Mouse (Mus musculus) MEL (cell line): ENCODE data around the gene Rsph1. TPM values are rescaled to one million over a fixed set of nuclear protein-coding genes. Genes with fewer than 3 reads are reported as not detected.

Experiments
- DNase-seq: peaks from one replicate; pipeline ENCODE4 v3.0.0; 2011; ENCODE audit warnings: low read depth, low spot score
- H3K27ac ChIP-seq: 2 replicates; pipeline ENCODE4 v1.5.1; 2012; ENCODE audit warnings: low read depth, mild to moderate bottlenecking, control low read depth, low read length, moderate library complexity; ENCODE audit not compliant: control insufficient read depth
- H3K27me3 ChIP-seq, 2 experiments: fragments of 150-350 bp in 1 of 2; sonication (generic) in 1 of 2; 2 replicates each; pipeline ENCODE4 v1.6.1; 2012; ENCODE audit warnings: low read length in 2 of 2, mild to moderate bottlenecking in 2 of 2, improper control_type of control experiment in 1 of 2, moderate library complexity in 1 of 2; ENCODE audit not compliant: insufficient read depth in 2 of 2, control insufficient read depth in 1 of 2
- H3K36me3 ChIP-seq, 2 experiments: 2 replicates each; pipeline ENCODE4 v1.6.1; 2012 to 2014; ENCODE audit warnings: low read length in 2 of 2, improper control_type of control experiment in 1 of 2, inconsistent platforms in 1 of 2, mild to moderate bottlenecking in 1 of 2; ENCODE audit not compliant: insufficient read depth in 2 of 2, control insufficient read depth in 1 of 2
- H3K4me1 ChIP-seq, 2 experiments: fragments of 150-350 bp in 1 of 2; sonication (generic) in 1 of 2; 2 replicates each; pipeline ENCODE4 v1.6.1; 2012; ENCODE audit warnings: low read length in 2 of 2, improper control_type of control experiment in 1 of 2, mild to moderate bottlenecking in 1 of 2; ENCODE audit not compliant: insufficient read depth in 2 of 2, control insufficient read depth in 1 of 2
- H3K4me3 ChIP-seq, 2 experiments: fragments of 150-350 bp in 1 of 2; sonication (generic) in 1 of 2; 2 replicates each; pipeline ENCODE4 v1.5.1; 2012; ENCODE audit warnings: low read depth in 2 of 2, low read length in 2 of 2, mild to moderate bottlenecking in 2 of 2, moderate library complexity in 2 of 2, control low read depth in 1 of 2, improper control_type of control experiment in 1 of 2; ENCODE audit not compliant: control insufficient read depth in 1 of 2, insufficient read depth in 1 of 2
- H3K79me2 ChIP-seq: 2 replicates; pipeline ENCODE4 v1.6.1; 2012; ENCODE audit warnings: mild to moderate bottlenecking, low read length, moderate library complexity; ENCODE audit not compliant: control insufficient read depth, poor library complexity, insufficient read depth
- H3K9ac ChIP-seq: 2 replicates; pipeline ENCODE4 v1.6.1; 2012; ENCODE audit warnings: low read depth, mild to moderate bottlenecking, control low read depth, low read length, moderate library complexity; ENCODE audit not compliant: control insufficient read depth, poor library complexity, severe bottlenecking
- H3K9me3 ChIP-seq: fragments of 150-350 bp; sonication (generic); replicated peaks from 2 replicates; pipeline ENCODE4 v1.6.1; 2012; ENCODE audit warnings: mild to moderate bottlenecking, low read length, improper control_type of control experiment, moderate library complexity; ENCODE audit not compliant: insufficient read depth
- BHLHE40 ChIP-seq: IDR thresholded peaks from 2 replicates; pipeline ENCODE4 v1.6.1; 2012; ENCODE audit warnings: low read depth, mild to moderate bottlenecking, inconsistent platforms, low read length, improper control_type of control experiment, borderline replicate concordance
- CHD2 ChIP-seq: IDR thresholded peaks from 2 replicates; pipeline ENCODE4 v1.6.1; 2011; ENCODE audit warnings: low read length, improper control_type of control experiment
- CTCF ChIP-seq, 3 experiments: IDR thresholded peaks in 2 of 3; conservative IDR thresholded peaks in 1 of 3; 2 replicates each; pipeline ENCODE4 v1.5.1; 2011 to 2012; ENCODE audit warnings: low read length in 3 of 3, low read depth in 2 of 3, mild to moderate bottlenecking in 2 of 3, improper control_type of control experiment in 1 of 3, inconsistent platforms in 1 of 3, mixed read lengths in 1 of 3, moderate library complexity in 1 of 3; ENCODE audit not compliant: control insufficient read depth in 1 of 3, insufficient read depth in 1 of 3, poor library complexity in 1 of 3, severe bottlenecking in 1 of 3
- E2F4 ChIP-seq: IDR thresholded peaks from 2 replicates; pipeline ENCODE4 v1.6.1; 2011; ENCODE audit warnings: low read depth, low read length, improper control_type of control experiment, borderline replicate concordance
- ELF1 ChIP-seq: IDR thresholded peaks from 2 replicates; pipeline ENCODE4 v1.6.1; 2014; ENCODE audit warnings: low read depth, mild to moderate bottlenecking, inconsistent platforms, low read length, improper control_type of control experiment, moderate library complexity
- EP300 ChIP-seq, 2 experiments: IDR thresholded peaks; 2 replicates each; pipeline ENCODE4 v1.6.1; 2011; ENCODE audit warnings: improper control_type of control experiment in 2 of 2, low read length in 2 of 2, low read depth in 1 of 2, mild to moderate bottlenecking in 1 of 2
- ETS1 ChIP-seq: IDR thresholded peaks from 2 replicates; pipeline ENCODE4 v1.6.1; 2012; ENCODE audit warnings: low read depth, mild to moderate bottlenecking, inconsistent platforms, low read length, improper control_type of control experiment, moderate library complexity
- GABPA ChIP-seq: IDR thresholded peaks from 2 replicates; pipeline ENCODE4 v1.6.1; 2012; ENCODE audit warnings: low read depth, mild to moderate bottlenecking, inconsistent platforms, low read length, improper control_type of control experiment, moderate library complexity
- GATA1 ChIP-seq: IDR thresholded peaks from 2 replicates; pipeline ENCODE4 v1.6.1; 2011; ENCODE audit warnings: low read depth, low read length, improper control_type of control experiment
- JUND ChIP-seq: IDR thresholded peaks from 2 replicates; pipeline ENCODE4 v1.6.1; 2011; ENCODE audit warnings: low read depth, mild to moderate bottlenecking, improper control_type of control experiment, low read length
- MAFK ChIP-seq: IDR thresholded peaks from 2 replicates; pipeline ENCODE4 v1.6.1; 2011; ENCODE audit warnings: low read depth, mild to moderate bottlenecking, low read length, improper control_type of control experiment, borderline replicate concordance
- MAX ChIP-seq: IDR thresholded peaks from 2 replicates; pipeline ENCODE4 v1.6.1; 2011; ENCODE audit warnings: low read length, improper control_type of control experiment
- MAZ ChIP-seq: IDR thresholded peaks from 2 replicates; pipeline ENCODE4 v1.6.1; 2012; ENCODE audit warnings: low read depth, mild to moderate bottlenecking, inconsistent platforms, low read length, improper control_type of control experiment
- MEF2A ChIP-seq: IDR thresholded peaks from 2 replicates; pipeline ENCODE4 v1.6.1; 2014; ENCODE audit warnings: low read depth, mild to moderate bottlenecking, inconsistent platforms, low read length, improper control_type of control experiment; ENCODE audit not compliant: poor library complexity, insufficient replicate concordance, severe bottlenecking; ENCODE audit errors: extremely low read depth
- MXI1 ChIP-seq: IDR thresholded peaks from 2 replicates; pipeline ENCODE4 v1.6.1; 2011; ENCODE audit warnings: mild to moderate bottlenecking, low read depth, low read length, improper control_type of control experiment
- MYB ChIP-seq: IDR thresholded peaks from 2 replicates; pipeline ENCODE4 v1.6.1; 2011; ENCODE audit warnings: mild to moderate bottlenecking, low read depth, low read length, improper control_type of control experiment
- MYC ChIP-seq: IDR thresholded peaks from 2 replicates; pipeline ENCODE4 v1.6.1; 2011; ENCODE audit warnings: low read depth, mild to moderate bottlenecking, low read length, improper control_type of control experiment, moderate library complexity
- NELFE ChIP-seq: IDR thresholded peaks from 2 replicates; pipeline ENCODE4 v1.6.1; 2011; ENCODE audit warnings: low read depth, low read length, improper control_type of control experiment
- NRF1 ChIP-seq: IDR thresholded peaks from 2 replicates; pipeline ENCODE4 v1.6.1; 2014; ENCODE audit warnings: low read depth, mild to moderate bottlenecking, inconsistent platforms, low read length, improper control_type of control experiment, moderate library complexity; ENCODE audit not compliant: poor library complexity, insufficient read depth, severe bottlenecking
- POLR2A ChIP-seq, 2 experiments: IDR thresholded peaks; 2 replicates each; pipeline ENCODE4 v1.6.1; 2011 to 2012; ENCODE audit warnings: low read length in 2 of 2, mild to moderate bottlenecking in 2 of 2, control low read depth in 1 of 2, improper control_type of control experiment in 1 of 2, low read depth in 1 of 2, moderate library complexity in 1 of 2; ENCODE audit not compliant: control insufficient read depth in 1 of 2, insufficient read depth in 1 of 2, poor library complexity in 1 of 2
- POLR2AphosphoS2 ChIP-seq: IDR thresholded peaks from 2 replicates; pipeline ENCODE4 v1.6.1; 2011; ENCODE audit warnings: low read length, improper control_type of control experiment
- POLR2AphosphoS5 ChIP-seq: IDR thresholded peaks from 2 replicates; pipeline ENCODE4 v1.6.1; 2012; ENCODE audit warnings: low read depth, borderline replicate concordance, mild to moderate bottlenecking, inconsistent platforms, low read length, moderate library complexity, mixed read lengths
- RAD21 ChIP-seq: IDR thresholded peaks from 2 replicates; pipeline ENCODE4 v1.6.1; 2011; ENCODE audit warnings: mild to moderate bottlenecking, low read depth, low read length, improper control_type of control experiment
- RCOR1 ChIP-seq: IDR thresholded peaks from 2 replicates; pipeline ENCODE4 v1.6.1; 2012; ENCODE audit warnings: low read depth, mild to moderate bottlenecking, inconsistent platforms, low read length, improper control_type of control experiment
- SIN3A ChIP-seq: IDR thresholded peaks from 2 replicates; pipeline ENCODE4 v1.6.1; 2012; ENCODE audit warnings: low read length, improper control_type of control experiment, inconsistent platforms
- SMC3 ChIP-seq: IDR thresholded peaks from 2 replicates; pipeline ENCODE4 v1.6.1; 2011; ENCODE audit warnings: low read depth, low read length, improper control_type of control experiment
- TAL1 ChIP-seq: IDR thresholded peaks from 2 replicates; pipeline ENCODE4 v1.6.1; 2012; ENCODE audit warnings: mild to moderate bottlenecking, inconsistent platforms, low read length, moderate library complexity, mixed read lengths
- TBP ChIP-seq: IDR thresholded peaks from 2 replicates; pipeline ENCODE4 v1.8.0; 2011; ENCODE audit warnings: low read depth, low read length, improper control_type of control experiment
- TCF12 ChIP-seq: IDR thresholded peaks from 2 replicates; pipeline ENCODE4 v1.6.1; 2014; ENCODE audit warnings: low read depth, mild to moderate bottlenecking, inconsistent platforms, low read length, improper control_type of control experiment, moderate library complexity
- UBTF ChIP-seq: IDR thresholded peaks from 2 replicates; pipeline ENCODE4 v1.6.1; 2012; ENCODE audit warnings: low read depth, mild to moderate bottlenecking, inconsistent platforms, low read length, improper control_type of control experiment, moderate library complexity, borderline replicate concordance; ENCODE audit not compliant: insufficient read depth
- USF1 ChIP-seq: IDR thresholded peaks from 2 replicates; pipeline ENCODE4 v1.6.1; 2014; ENCODE audit warnings: low read depth, mild to moderate bottlenecking, inconsistent platforms, low read length, improper control_type of control experiment, moderate library complexity
- USF2 ChIP-seq, 2 experiments: IDR thresholded peaks; 2 replicates each; pipeline ENCODE4 v1.6.1; 2011 to 2012; ENCODE audit warnings: improper control_type of control experiment in 2 of 2, low read length in 2 of 2, borderline replicate concordance in 1 of 2, inconsistent platforms in 1 of 2, low read depth in 1 of 2, mild to moderate bottlenecking in 1 of 2; ENCODE audit not compliant: insufficient read depth in 1 of 2
- ZC3H11A ChIP-seq: IDR thresholded peaks from 2 replicates; pipeline ENCODE4 v1.6.1; 2012; ENCODE audit warnings: low read depth, mild to moderate bottlenecking, inconsistent platforms, low read length, improper control_type of control experiment
- ZKSCAN1 ChIP-seq: IDR thresholded peaks from 2 replicates; pipeline ENCODE4 v1.6.1; 2012; ENCODE audit warnings: low read depth, mild to moderate bottlenecking, inconsistent platforms, low read length, improper control_type of control experiment, moderate library complexity
- ZMIZ1 ChIP-seq: IDR thresholded peaks from 2 replicates; pipeline ENCODE4 v1.6.1; 2012; ENCODE audit warnings: low read depth, mild to moderate bottlenecking, inconsistent platforms, low read length, improper control_type of control experiment, moderate library complexity
- ZNF384 ChIP-seq: IDR thresholded peaks from 2 replicates; pipeline ENCODE4 v1.6.1; 2012; ENCODE audit warnings: low read depth, mild to moderate bottlenecking, inconsistent platforms, low read length, improper control_type of control experiment
- polyA plus RNA-seq, 2 experiments: library from polyadenylated mRNA; stranded (reverse) in 1 of 2; unstranded in 1 of 2; fragments of >175 nt in 1 of 2; fragments of >200 nt in 1 of 2; gene quantifications; 2 replicates each; pipeline versions ENCODE4 v1.2.1 to v1.2.4; 2012; ENCODE audit warnings: low replicate concordance in 2 of 2, low read depth in 1 of 2; ENCODE audit not compliant: insufficient read length in 2 of 2, insufficient read depth in 1 of 2, missing spikeins in 1 of 2
- total RNA-seq: library from RNA; depleted of rRNA; stranded (reverse); fragments of 300-350 nt; gene quantifications from 2 replicates; pipeline ENCODE4 v1.2.3, GENCODE M21; 2012

The Rsph1 gene
- total and polyA plus RNA-seq, 3 experiments: 1.3 to 3.6 TPM; not detected in 1

DNA sequence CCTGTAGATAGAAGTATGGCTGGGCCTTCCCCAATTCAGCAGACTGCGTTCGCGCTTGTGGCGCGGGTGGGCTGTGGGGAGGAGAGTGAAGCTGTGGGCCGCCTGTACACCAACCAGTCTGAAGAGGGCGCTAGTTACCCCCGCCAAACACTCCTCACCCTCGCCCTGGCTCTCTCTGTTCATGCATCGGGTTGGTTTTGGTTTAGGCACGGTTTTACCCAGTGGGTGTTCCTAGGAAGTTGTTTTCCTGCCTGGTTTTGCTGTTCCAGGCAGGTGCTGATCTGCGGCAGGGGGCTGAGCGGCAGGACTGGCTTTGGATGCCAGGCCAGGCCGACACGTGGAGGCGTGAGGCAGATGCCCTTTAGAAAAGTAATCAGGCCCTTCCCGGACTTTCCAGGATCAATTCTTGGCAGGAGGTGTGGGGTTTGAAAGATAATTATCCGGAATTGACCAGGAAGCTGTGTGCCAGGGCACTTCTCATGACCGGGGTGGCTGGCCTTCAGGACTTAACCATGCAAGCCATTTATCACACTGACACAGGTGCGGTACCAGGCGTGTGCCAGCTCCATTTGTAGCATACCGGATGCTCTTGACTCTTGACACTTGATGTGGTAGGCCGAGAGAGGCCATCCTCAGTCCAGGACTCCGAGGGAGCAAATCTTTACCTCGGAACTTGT lies 18.2 kb upstream of the Rsph1 start:
- H3K79me2 ChIP-seq: peaks cover 11% of the 10 kb centered on the region
- H3K4me1 ChIP-seq: peaks cover 11 to 27% of the 10 kb centered on the region in 2 experiments
- H3K36me3 ChIP-seq: peaks cover 0 to 17% of the 10 kb centered on the region in 2 experiments; a peak in 2 of 4 replicates
- H3K9me3 ChIP-seq: no peaks in the 10 kb centered on the region
- DNase-seq: peak; percentile 88
- no peaks in the 10 kb centered on the region for H3K27me3 ChIP-seq
- peak overlapping the region; percentile 91 for H3K9ac ChIP-seq
- peak overlapping the region; percentile 57 to 94 for H3K4me3 ChIP-seq
- H3K27ac ChIP-seq: peak overlapping the region; percentile 88
- TF ChIP-seq RCOR1 (no peak), MXI1 (no peak), E2F4 (no peak), ZNF384 (no peak), UBTF (no peak), ZMIZ1 (no peak), POLR2AphosphoS5 (no peak), ZC3H11A (no peak), MAX (no peak; the same call in none of the 2 replicates), TBP (peak; percentile 39; the same call in 1 of the 2 replicates), MEF2A (no peak), NELFE (peak; percentile 38; the same call in 1 of the 2 replicates), ELF1 (0 out of 2 replicates have a peak, but pooled peaks have one; percentile 16), ETS1 (0 out of 2 replicates have a peak, but pooled peaks have one; percentile 20), MYC (peak; percentile 51; the same call in 1 of the 2 replicates), RAD21 (no peak; the same call in 1 of the 2 replicates), JUND (no peak), GATA1 (no peak), MYB (no peak), SMC3 (no peak; the same call in 1 of the 2 replicates), POLR2AphosphoS2 (no peak; the same call in 1 of the 2 replicates), CTCF (IDR thresholded peaks at IDR 0.05 in 2 of 3, conservative IDR thresholded peaks at IDR 0.05 in 1 of 3; ENCODE audit: control insufficient read depth in 1 of 3, insufficient read depth in 1 of 3, low read depth in 2 of 3, low read length in 3 of 3, poor library complexity in 1 of 3, severe bottlenecking in 1 of 3) (peak; percentile 76 to 86 (median 79)), USF2 (IDR thresholded peaks at IDR 0.05; ENCODE audit: borderline replicate concordance in 1 of 2, insufficient read depth in 1 of 2, low read depth in 1 of 2, low read length in 2 of 2) (no peak), TAL1 (0 out of 2 replicates have a peak, but pooled peaks have one; percentile 17), BHLHE40 (no peak), MAZ (peak; percentile 56; the same call in 1 of the 2 replicates), POLR2A (IDR thresholded peaks at IDR 0.05; ENCODE audit: control insufficient read depth in 1 of 2, insufficient read depth in 1 of 2, low read depth in 1 of 2, low read length in 2 of 2, poor library complexity in 1 of 2) (no peak; a peak in 1 of 4 replicates), MAFK (no peak), USF1 (no peak), GABPA (no peak), ZKSCAN1 (no peak), TCF12 (no peak), EP300 (IDR thresholded peaks at IDR 0.05; ENCODE audit: low read depth in 1 of 2, low read length in 2 of 2) (no peak), SIN3A (peak; percentile 59; the same call in 1 of the 2 replicates), CHD2 (no peak), NRF1 (no peak)
